Mouse (Mus musculus) intestine, embryonic 16.5 days (tissue): ENCODE measurements at regions not wholly inside any gene's neighbourhood (a gene's known extent, or its start where the extent isn't known, plus 50 kb on each side); places are given as distances from the start of the nearest gene placed in this dataset. TPM values are rescaled to one million over a fixed set of nuclear protein-coding genes. Genes with fewer than 3 reads are reported as not detected.
A peak's percentile ranks its signal among the peaks of the same experiment; 100 is the strongest.

Experiments
- ATAC-seq: fragments of 200-750 bp; cut with Nextera tagmentation; 2 replicates; pipeline ENCODE4 v1.8.0; 2017; ENCODE audit warnings: moderate TSS enrichment, moderate library complexity
- H3K27ac ChIP-seq: fragments of 300-500 bp; sonication (generic); 2 replicates; pipeline ENCODE4 v1.5.1; 2014; ENCODE audit warnings: mild to moderate bottlenecking, low read length
- H3K27me3 ChIP-seq: fragments of 300-500 bp; sonication (generic); replicated peaks from 2 replicates; pipeline ENCODE4 v1.6.1; 2014; ENCODE audit warnings: low read length, control low read depth, mixed read lengths; ENCODE audit not compliant: control insufficient read depth, insufficient read depth
- H3K36me3 ChIP-seq: fragments of 300-500 bp; sonication (generic); 2 replicates; pipeline ENCODE4 v1.6.1; 2014; ENCODE audit warnings: low read length, control low read depth; ENCODE audit not compliant: control insufficient read depth, insufficient read depth
- H3K4me1 ChIP-seq: fragments of 300-500 bp; sonication (generic); 2 replicates; pipeline ENCODE4 v1.6.1; 2014; ENCODE audit warnings: low read length, control low read depth, mixed read lengths; ENCODE audit not compliant: control insufficient read depth, insufficient read depth
- H3K4me2 ChIP-seq: fragments of 300-500 bp; sonication (generic); 2 replicates; pipeline ENCODE4 v1.6.1; 2014; ENCODE audit warnings: low read depth, low read length, control low read depth
- H3K4me3 ChIP-seq: fragments of 300-500 bp; sonication (generic); 2 replicates; pipeline ENCODE4 v1.5.1; 2014; ENCODE audit warnings: mild to moderate bottlenecking, low read length
- H3K9ac ChIP-seq: fragments of 300-500 bp; sonication (generic); 2 replicates; pipeline ENCODE4 v1.6.1; 2014; ENCODE audit warnings: low read depth, low read length
- H3K9me3 ChIP-seq: fragments of 300-500 bp; sonication (generic); 2 replicates; pipeline ENCODE4 v1.6.1; 2016; ENCODE audit warnings: low read length, control low read depth; ENCODE audit not compliant: control insufficient read depth
- WGBS: fragments of 180-500 bp; shearing (Covaris S2); extraction: QIAGEN DNeasy Blood & Tissue Kit; methylation state at CpG from one replicate; pipeline ENCODE4 v1.1.7; 2014; 5-methylcytosine and 5-hydroxymethylcytosine counted together
- microRNA-seq: library from miRNA; unstranded; fragments of <30 nt; microRNA quantifications from one replicate; pipeline ENCODE4, GENCODE M21; 2016

- no peak overlapping the region for H3K27ac ChIP-seq
- no peak for ATAC-seq
- no peaks in the 10 kb centered on the region for H3K36me3 ChIP-seq
- no peak overlapping the region for H3K9ac ChIP-seq
- WGBS = 73% methylated on average over 1 of the region's 1 CpGs
- no peaks in the 10 kb centered on the region for H3K27me3 ChIP-seq
- 0 out of 2 replicates have a peak, but pooled peaks cover 4% of the 10 kb centered on the region for H3K4me1 ChIP-seq
- no peak overlapping the region for H3K4me3 ChIP-seq
- H3K4me2 ChIP-seq = no peak overlapping the region
- no peaks in the 10 kb centered on the region for H3K9me3 ChIP-seq
Measured at GRCm38 (mm10) chr13:107078085-107078484, 56.2 kb upstream of the Kif2a start.

GRCm38 (mm10) chr13:107074917-107075316 is 53.0 kb upstream of the Kif2a start:
- H3K4me3 ChIP-seq = no peak overlapping the region
- no peaks in the 10 kb centered on the region for H3K27me3 ChIP-seq
- no peaks in the 10 kb centered on the region for H3K36me3 ChIP-seq
- no peak overlapping the region for H3K9ac ChIP-seq
- H3K4me2 ChIP-seq = no peak overlapping the region
- no peaks in the 10 kb centered on the region for H3K9me3 ChIP-seq
- 87% methylated on average over 4 of the region's 4 CpGs for WGBS
- 0 out of 2 replicates have a peak, but pooled peaks cover 4% of the 10 kb centered on the region for H3K4me1 ChIP-seq
- no peak overlapping the region for H3K27ac ChIP-seq
- no peak for ATAC-seq

- H3K27ac ChIP-seq = no peak overlapping the region
- H3K27me3 ChIP-seq = no peaks in the 10 kb centered on the region
- H3K9me3 ChIP-seq = no peaks in the 10 kb centered on the region
- WGBS = 8% methylated on average over 14 of the region's 14 CpGs
- peak overlapping the region; percentile 48 for H3K4me2 ChIP-seq
- ATAC-seq = peak; percentile 60
- H3K4me3 ChIP-seq = peak overlapping the region; percentile 27
- H3K4me1 ChIP-seq = 0 out of 2 replicates have a peak, but pooled peaks cover 4% of the 10 kb centered on the region
- peak overlapping the region; percentile 20 for H3K9ac ChIP-seq
- H3K36me3 ChIP-seq = no peaks in the 10 kb centered on the region
Measured at GRCm38 (mm10) chr13:107073039-107073620, 51.2 kb upstream of the Kif2a start.

GRCm38 (mm10) chr13:107072345-107073038 is 50.6 kb upstream of the Kif2a start:
- peak; percentile 59 for ATAC-seq
- 45% methylated on average over 11 of the region's 11 CpGs for whole genome bisulfite sequencing

More at GRCm38 (mm10) chr13:107072345-107073038, 50.6 kb upstream of the Kif2a start:
- no peaks in the 10 kb centered on the region for H3K9me3 ChIP-seq
- no peaks in the 10 kb centered on the region for H3K36me3 ChIP-seq
- no peaks in the 10 kb centered on the region for H3K27me3 ChIP-seq
- no peak overlapping the region for H3K27ac ChIP-seq
- peak overlapping the region; percentile 20 for H3K9ac ChIP-seq
- H3K4me1 ChIP-seq = 0 out of 2 replicates have a peak, but pooled peaks cover 4% of the 10 kb centered on the region
- peak overlapping the region; percentile 48 for H3K4me2 ChIP-seq
- peak overlapping the region; percentile 27 for H3K4me3 ChIP-seq

Small RNA genes lying in the stretch of these regions (microRNA-seq; reads per million reads assigned to microRNA genes)
- gene Gm22118 = not detected
